Mouse (Mus musculus): ENCODE measurements around the gene Plcz1. TPM values are rescaled to one million over a fixed set of nuclear protein-coding genes. Genes with fewer than 3 reads are reported as not detected.

Plcz1 gene
- 0.14 and 0.18 TPM in 2 replicates for polyA plus RNA-seq (2012; rRNA removed)

DNA sequence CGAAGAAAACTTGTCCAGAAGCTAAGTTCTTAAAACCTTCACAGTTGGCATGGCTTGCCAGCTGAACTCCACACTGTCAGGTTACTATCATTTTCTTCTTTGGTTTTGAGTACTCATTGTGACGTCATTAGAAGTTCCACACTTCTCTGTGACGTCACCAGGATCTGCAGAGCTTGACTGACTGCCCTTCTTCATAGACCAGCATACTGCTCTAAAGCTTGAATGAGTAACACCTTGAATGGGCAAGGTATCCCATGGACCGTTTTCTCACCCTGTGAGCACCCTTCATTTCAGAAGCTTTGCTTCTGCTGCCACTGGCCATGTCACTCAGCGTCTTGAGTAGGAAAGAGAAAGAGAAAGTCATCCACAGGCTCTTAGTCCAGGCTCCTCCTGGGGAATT, at the start of gene Plcz1:
Gene Plcz1 (minus strand): TSS at position 101 of the 400 bp plus-strand sequence.
- no peak for DNase-seq (ENCODE audit: low read depth)
- TF ChIP-seq POLR2A (IDR thresholded peaks at IDR 0.05; ENCODE audit: borderline replicate concordance, extremely low read depth, insufficient read depth, insufficient read length, poor library complexity, severe bottlenecking) (no peak), CTCF (IDR thresholded peaks at IDR 0.05; ENCODE audit: borderline replicate concordance, extremely low read depth, insufficient read depth, insufficient read length) (no peak)

DNA sequence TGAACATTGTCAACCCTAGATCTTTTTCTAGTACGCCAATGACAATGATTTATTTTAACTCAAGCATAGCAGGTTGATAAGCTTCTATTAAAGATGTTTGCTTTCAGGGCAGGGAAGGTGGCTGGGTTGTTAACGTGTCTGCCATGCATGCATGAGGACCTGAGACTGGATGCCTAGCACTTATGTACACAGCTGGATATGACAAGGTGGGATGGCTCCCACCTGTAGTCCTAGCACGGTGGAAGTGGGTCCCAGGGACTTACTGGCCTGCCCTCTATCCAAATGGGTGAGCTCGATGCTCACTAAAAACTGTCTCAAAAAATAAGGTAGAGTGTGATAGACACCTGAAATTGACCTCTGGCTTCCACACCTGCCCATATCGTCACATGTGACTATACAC, 48.6 kb upstream of the Plcz1 start:
- no peak for DNase-seq (ENCODE audit: low read depth)
- TF ChIP-seq CTCF (IDR thresholded peaks at IDR 0.05; ENCODE audit: borderline replicate concordance, extremely low read depth, insufficient read depth, insufficient read length): no peak
- TF ChIP-seq POLR2A (IDR thresholded peaks at IDR 0.05; ENCODE audit: borderline replicate concordance, extremely low read depth, insufficient read depth, insufficient read length, poor library complexity, severe bottlenecking): no peak

DNA sequence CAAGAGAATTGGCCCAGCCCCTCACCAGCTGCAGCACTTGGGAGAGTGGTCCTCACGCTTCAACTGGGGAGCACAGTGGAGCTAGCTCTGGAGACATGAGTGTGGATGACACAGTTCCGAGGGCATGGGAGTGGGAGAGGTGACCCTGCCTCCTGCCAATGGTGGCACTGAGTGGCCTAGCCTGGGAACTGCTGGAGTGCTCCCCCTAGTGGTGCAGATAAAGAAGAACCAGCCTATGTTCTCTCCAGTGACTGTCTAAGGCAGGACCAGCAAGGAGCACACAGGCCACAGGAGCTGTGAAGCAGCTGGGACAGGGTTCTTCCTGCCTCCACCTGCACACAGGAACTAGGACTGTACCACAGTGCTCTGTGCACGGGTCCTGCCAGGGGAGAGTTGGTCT, 40.5 kb upstream of the Plcz1 start:
- no peak for DNase-seq (ENCODE audit: low read depth)
- TF ChIP-seq POLR2A (IDR thresholded peaks at IDR 0.05; ENCODE audit: borderline replicate concordance, extremely low read depth, insufficient read depth, insufficient read length, poor library complexity, severe bottlenecking) (no peak), CTCF (IDR thresholded peaks at IDR 0.05; ENCODE audit: borderline replicate concordance, extremely low read depth, insufficient read depth, insufficient read length) (peak; percentile 31; the same call in 1 of the 2 replicates)

DNA sequence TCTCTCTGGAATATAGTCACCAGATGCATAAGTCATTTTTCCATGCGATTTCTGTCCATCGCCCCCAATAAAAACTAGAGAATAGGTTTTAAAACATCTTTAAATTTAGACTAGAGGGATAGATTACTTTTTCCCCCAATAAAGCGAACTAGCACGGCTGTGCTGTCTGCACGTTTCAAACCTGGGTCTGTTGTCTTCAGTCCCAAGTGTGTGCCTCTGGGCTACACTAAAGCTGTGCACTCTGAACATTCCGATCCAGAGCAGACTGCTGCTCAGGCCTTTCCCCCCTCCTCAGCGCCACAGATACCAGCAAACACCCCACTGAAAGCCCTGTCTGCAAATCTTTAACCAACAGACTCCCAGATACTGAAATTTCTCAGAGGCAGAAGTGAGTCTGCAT, 39.7 kb upstream of the Plcz1 start:
- no peak for DNase-seq (ENCODE audit: low read depth)
- TF ChIP-seq POLR2A (IDR thresholded peaks at IDR 0.05; ENCODE audit: borderline replicate concordance, extremely low read depth, insufficient read depth, insufficient read length, poor library complexity, severe bottlenecking): no peak

DNA sequence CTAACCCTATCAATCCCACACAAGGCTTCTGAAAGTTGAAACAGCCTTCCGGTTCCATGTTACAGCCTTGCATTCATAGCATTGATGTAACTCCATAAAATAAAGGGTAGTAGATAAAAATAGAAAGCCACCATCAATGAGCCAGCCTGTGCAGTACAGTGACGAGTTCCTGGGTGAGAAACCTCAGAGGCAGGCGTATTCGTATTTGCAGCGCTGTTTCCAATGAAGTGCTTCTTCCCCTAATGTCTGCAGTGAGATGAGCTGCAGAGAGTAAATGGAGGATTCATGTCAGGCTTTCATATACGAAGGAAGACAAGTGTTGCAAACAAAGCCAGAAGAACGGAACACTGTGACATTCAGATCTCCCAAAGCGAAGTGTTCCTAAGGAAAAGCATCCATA, 27.9 kb upstream of the Plcz1 start:
- TF ChIP-seq CTCF (IDR thresholded peaks at IDR 0.05; ENCODE audit: borderline replicate concordance, extremely low read depth, insufficient read depth, insufficient read length): no peak
- TF ChIP-seq POLR2A (IDR thresholded peaks at IDR 0.05; ENCODE audit: borderline replicate concordance, extremely low read depth, insufficient read depth, insufficient read length, poor library complexity, severe bottlenecking): no peak
- no peak for DNase-seq (ENCODE audit: low read depth)

DNA sequence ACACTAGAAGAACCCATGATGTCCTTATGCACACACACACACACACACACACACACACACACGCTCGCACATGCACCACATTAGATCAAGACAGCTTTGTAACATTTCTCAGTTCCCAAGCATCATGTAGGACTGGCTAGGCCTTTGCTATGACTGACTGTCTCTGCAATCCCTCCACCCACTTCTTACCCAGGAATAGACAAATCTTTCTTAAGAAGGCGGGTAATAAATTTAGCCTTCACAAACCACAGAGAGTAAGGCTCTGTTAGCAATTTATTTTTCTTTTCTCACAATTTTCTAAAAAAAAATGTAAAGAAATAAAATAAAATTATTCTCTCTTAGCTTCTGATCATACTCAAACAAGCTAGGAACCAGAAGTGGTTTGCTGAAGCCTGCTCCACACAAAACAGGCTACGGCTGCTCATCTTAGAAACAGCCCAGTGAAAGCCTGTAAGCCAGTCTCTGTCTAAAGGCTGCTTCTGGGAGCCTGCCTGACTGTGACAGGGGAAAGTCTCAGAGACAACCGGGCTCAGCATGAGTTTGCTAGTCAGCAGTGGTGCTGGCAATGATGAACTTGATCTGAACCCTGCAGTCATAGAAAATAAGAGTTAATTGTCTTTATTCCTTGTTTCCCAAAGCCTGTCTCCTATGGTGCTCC, 13.1 kb upstream of the Plcz1 start:
- peak; percentile 28 for DNase-seq (ENCODE audit: low read depth)
- no peak for TF ChIP-seq CTCF (IDR thresholded peaks at IDR 0.05; ENCODE audit: borderline replicate concordance, extremely low read depth, insufficient read depth, insufficient read length)
- TF ChIP-seq POLR2A (IDR thresholded peaks at IDR 0.05; ENCODE audit: borderline replicate concordance, extremely low read depth, insufficient read depth, insufficient read length, poor library complexity, severe bottlenecking): no peak

DNA sequence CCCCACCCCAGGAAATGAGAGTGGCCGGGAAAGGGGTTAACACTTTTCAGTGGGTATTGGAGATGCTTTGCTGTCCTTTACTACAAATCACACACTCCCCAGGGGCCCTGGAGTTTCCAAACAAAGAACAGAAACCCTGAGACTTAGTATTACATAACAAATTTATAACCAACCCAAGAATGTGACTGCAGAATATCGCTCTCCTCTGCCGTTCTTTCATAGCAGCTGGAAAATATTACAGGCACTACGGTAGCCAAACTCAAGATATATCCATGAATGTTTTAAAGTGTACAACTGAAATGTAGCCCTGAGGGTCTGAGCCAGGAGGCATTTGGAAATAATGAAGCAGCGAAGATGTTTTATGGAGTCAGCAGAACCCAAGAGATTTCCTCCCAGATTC, 10.2 kb upstream of the Plcz1 start:
- DNase-seq (ENCODE audit: low read depth): no peak
- TF ChIP-seq POLR2A (IDR thresholded peaks at IDR 0.05; ENCODE audit: borderline replicate concordance, extremely low read depth, insufficient read depth, insufficient read length, poor library complexity, severe bottlenecking) (no peak), CTCF (IDR thresholded peaks at IDR 0.05; ENCODE audit: borderline replicate concordance, extremely low read depth, insufficient read depth, insufficient read length) (no peak)

DNA sequence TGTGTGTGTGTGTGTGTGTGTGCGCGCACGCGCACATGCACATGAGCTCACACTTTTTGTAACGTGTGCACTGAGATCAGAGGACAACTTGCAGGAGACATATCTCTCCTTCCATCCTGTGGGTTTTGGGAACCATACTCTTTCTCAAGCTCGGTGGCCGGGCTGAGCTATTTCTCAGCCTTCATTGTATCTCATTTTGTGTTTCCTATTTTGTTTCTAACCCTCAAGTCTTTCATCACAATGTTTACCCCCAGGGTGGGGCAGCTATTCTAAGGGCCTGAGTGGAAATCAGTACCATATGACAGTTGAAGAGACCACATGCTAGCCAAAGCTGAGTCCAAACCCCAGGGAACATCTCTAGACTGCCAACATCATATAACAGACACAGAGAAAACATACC, 305 bp downstream of the Plcz1 start, which contains the start of gene Capza3:
Gene Capza3 (plus strand): TSS at position 301 of the 400 bp plus-strand sequence.
- TF ChIP-seq POLR2A (IDR thresholded peaks at IDR 0.05; ENCODE audit: borderline replicate concordance, extremely low read depth, insufficient read depth, insufficient read length, poor library complexity, severe bottlenecking) (no peak), CTCF (IDR thresholded peaks at IDR 0.05; ENCODE audit: borderline replicate concordance, extremely low read depth, insufficient read depth, insufficient read length) (no peak)
- no peak for DNase-seq (ENCODE audit: low read depth)

DNA sequence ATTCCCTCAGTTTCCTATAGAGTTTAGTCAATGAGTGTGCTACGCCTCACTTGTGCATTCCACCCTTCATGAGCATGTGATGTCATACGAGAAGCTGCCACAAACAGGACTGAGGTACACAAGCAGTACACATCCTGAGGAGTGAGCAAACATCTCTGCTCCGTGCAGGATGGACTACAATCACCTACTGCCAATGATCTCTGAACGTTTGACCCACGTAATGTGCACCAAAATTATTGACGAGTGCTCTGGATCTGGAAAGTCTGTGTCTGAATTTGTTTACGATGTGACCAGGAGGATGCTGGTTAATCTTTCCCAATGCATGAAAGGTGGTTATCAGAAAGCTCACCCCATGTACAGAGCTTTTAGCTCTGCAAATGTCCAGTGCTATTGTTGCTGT, 16.9 kb downstream of the Plcz1 start:
- TF ChIP-seq POLR2A (IDR thresholded peaks at IDR 0.05; ENCODE audit: borderline replicate concordance, extremely low read depth, insufficient read depth, insufficient read length, poor library complexity, severe bottlenecking): no peak
- no peak for TF ChIP-seq CTCF (IDR thresholded peaks at IDR 0.05; ENCODE audit: borderline replicate concordance, extremely low read depth, insufficient read depth, insufficient read length)
- no peak for DNase-seq (ENCODE audit: low read depth)

DNA sequence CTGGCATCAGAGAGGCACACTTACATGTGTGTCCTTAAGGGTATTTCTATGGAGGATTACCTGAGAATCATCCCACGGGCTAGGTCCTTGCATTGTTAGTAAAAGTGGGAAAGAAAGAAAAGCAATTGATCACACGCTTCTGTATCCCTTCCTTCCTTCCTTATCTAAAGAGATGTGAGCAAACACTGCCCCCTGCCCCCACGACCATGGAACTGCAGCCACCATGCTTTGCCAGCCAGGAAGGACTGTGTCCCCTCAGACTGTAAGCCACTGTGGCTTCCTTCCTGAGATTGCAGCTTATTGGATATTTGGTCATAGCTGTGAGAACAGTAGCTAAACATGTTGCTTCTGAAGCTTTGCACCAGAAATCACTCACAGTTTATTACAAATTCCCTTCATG, 36.1 kb downstream of the Plcz1 start:
- DNase-seq (ENCODE audit: low read depth): no peak
- no peak for TF ChIP-seq CTCF (IDR thresholded peaks at IDR 0.05; ENCODE audit: borderline replicate concordance, extremely low read depth, insufficient read depth, insufficient read length)
- TF ChIP-seq POLR2A (IDR thresholded peaks at IDR 0.05; ENCODE audit: borderline replicate concordance, extremely low read depth, insufficient read depth, insufficient read length, poor library complexity, severe bottlenecking): no peak

DNA sequence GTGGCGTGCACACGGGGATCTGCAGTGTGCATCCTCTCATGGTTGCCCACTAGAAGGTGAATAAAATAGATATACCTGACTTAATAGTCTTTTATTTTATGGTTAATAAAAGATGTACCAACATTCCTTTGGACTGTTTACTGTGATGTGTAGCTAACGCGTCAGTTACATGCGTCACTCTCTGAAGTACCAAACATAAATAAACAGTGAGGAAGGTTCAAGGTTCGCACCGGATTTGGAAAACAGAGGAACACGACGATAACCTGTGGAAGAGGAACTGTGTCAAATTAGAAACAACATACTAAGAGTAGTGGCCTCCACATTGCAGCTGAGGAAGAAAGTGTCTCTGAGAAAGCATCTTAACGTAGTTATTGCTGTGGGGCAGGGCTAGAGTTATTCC, 51.7 kb downstream of the Plcz1 start:
- no peak for DNase-seq (ENCODE audit: low read depth)
- no peak for TF ChIP-seq POLR2A (IDR thresholded peaks at IDR 0.05; ENCODE audit: borderline replicate concordance, extremely low read depth, insufficient read depth, insufficient read length, poor library complexity, severe bottlenecking)
- TF ChIP-seq CTCF (IDR thresholded peaks at IDR 0.05; ENCODE audit: borderline replicate concordance, extremely low read depth, insufficient read depth, insufficient read length): no peak

DNA sequence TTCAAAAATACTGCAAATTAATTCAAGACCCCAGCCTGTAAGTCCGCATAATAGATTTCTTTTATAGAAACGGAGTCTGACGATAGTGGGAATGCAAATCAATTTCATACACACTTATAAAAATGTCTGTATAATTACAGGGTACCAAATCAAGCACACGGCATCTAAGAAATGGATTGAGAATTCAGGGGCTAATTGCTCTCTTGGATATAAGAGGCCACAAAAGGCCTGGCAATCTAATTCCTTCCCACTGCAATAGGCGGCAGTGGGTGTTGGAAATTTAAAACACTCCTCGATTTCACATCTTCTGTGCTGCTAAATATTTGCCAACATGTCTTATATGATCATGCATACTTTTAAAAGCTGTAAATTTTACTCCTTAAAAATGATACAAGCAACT, 52.2 kb downstream of the Plcz1 start:
- DNase-seq (ENCODE audit: low read depth): peak; percentile 53
- TF ChIP-seq CTCF (IDR thresholded peaks at IDR 0.05; ENCODE audit: borderline replicate concordance, extremely low read depth, insufficient read depth, insufficient read length): no peak
- no peak for TF ChIP-seq POLR2A (IDR thresholded peaks at IDR 0.05; ENCODE audit: borderline replicate concordance, extremely low read depth, insufficient read depth, insufficient read length, poor library complexity, severe bottlenecking)
